Mouse (Mus musculus): ENCODE data around the gene Degs1. TPM values are rescaled to one million over a fixed set of nuclear protein-coding genes. Genes with fewer than 3 reads are reported as not detected.

Gene Degs1
- 29.4 and 33.9 TPM in 2 replicates for polyA plus RNA-seq (2012; rRNA removed)
- polyA plus RNA-seq (2014; fragmentation: Nextera tagmentation; extraction: Ambion mirVana): 72.8 and 75.3 TPM in 2 replicates

GRCm38 (mm10) chr1:182282091-182283075, at the start of gene Degs1:
Degs1 (minus strand) TSS chr1:182282804.
- under 1% methylated on average over 93 of the region's 94 CpGs for WGBS (ENCODE audit: insufficient replicate concordance)

GRCm38 (mm10) chr1:182325919-182326318, 43.3 kb upstream of the Degs1 start:
- H3K36me3 ChIP-seq (replicated peaks; ENCODE audit: control insufficient read depth, insufficient read depth, low read depth): peaks cover 38% of the 10 kb centered on the region
- ATAC-seq (ENCODE audit: insufficient read depth): no peak
- H3K4me1 ChIP-seq (replicated peaks; ENCODE audit: control insufficient read depth in 2 of 2, insufficient read depth in 2 of 2, low read length in 1 of 2): no peaks in the 10 kb centered on the region
- H3K4me2 ChIP-seq (ENCODE audit: low read depth): no peak overlapping the region
- 81% methylated on average over 1 of the region's 1 CpGs for WGBS (ENCODE audit: insufficient replicate concordance)
- H3K9me3 ChIP-seq (ENCODE audit: control insufficient read depth, low read length): no peaks in the 10 kb centered on the region
- no peaks in the 10 kb centered on the region for H3K27me3 ChIP-seq (ENCODE audit: control insufficient read depth, insufficient read depth, low read length)
- no peak for DNase-seq (ENCODE audit: low read depth in 3 of 3, low spot score in 3 of 3)
- no peak overlapping the region for H3K4me3 ChIP-seq (ENCODE audit: insufficient read depth in 1 of 2, low read depth in 2 of 2, low read length in 2 of 2)
- no peak overlapping the region for H3K9ac ChIP-seq (replicated peaks)
- no peak overlapping the region for H3K27ac ChIP-seq
- TF ChIP-seq CTCF (IDR thresholded peaks at IDR 0.05; ENCODE audit: low read depth) (no peak), EP300 (IDR thresholded peaks at IDR 0.05; ENCODE audit: low read depth) (no peak)

More at GRCm38 (mm10) chr1:182282091-182283075, at the start of gene Degs1:
- H3K9ac ChIP-seq (replicated peaks): peak within 1 kb of the TSS; percentile 95
- H3K27ac ChIP-seq: peak within 1 kb of the TSS; percentile 81
- H3K27me3 ChIP-seq (ENCODE audit: control insufficient read depth, insufficient read depth, low read length): no peaks in the 10 kb centered on the region
- H3K9me3 ChIP-seq (ENCODE audit: control insufficient read depth, low read length): no peaks in the 10 kb centered on the region
- H3K36me3 ChIP-seq (replicated peaks; ENCODE audit: control insufficient read depth, insufficient read depth, low read depth): peaks cover 23% of the 10 kb centered on the region
- H3K4me2 ChIP-seq (ENCODE audit: low read depth): peak within 1 kb of the TSS; percentile 91
- peak; percentile 89 for ATAC-seq (ENCODE audit: insufficient read depth)
- H3K4me3 ChIP-seq (ENCODE audit: insufficient read depth in 1 of 2, low read depth in 2 of 2, low read length in 2 of 2): peak within 1 kb of the TSS; percentile 76 to 93
- peaks cover 18 to 24% of the 10 kb centered on the region in 2 experiments for H3K4me1 ChIP-seq (replicated peaks; ENCODE audit: control insufficient read depth in 2 of 2, insufficient read depth in 2 of 2, low read length in 1 of 2)
- peak; percentile 79 to 89 (median 84) for DNase-seq (ENCODE audit: low read depth in 3 of 3, low spot score in 3 of 3)
- TF ChIP-seq EP300 (IDR thresholded peaks at IDR 0.05; ENCODE audit: low read depth) (no peak), CTCF (IDR thresholded peaks at IDR 0.05; ENCODE audit: low read depth) (no peak)

- no peaks in the 10 kb centered on the region for H3K27me3 ChIP-seq (ENCODE audit: control insufficient read depth, insufficient read depth, low read length)
- TF ChIP-seq CTCF (IDR thresholded peaks at IDR 0.05; ENCODE audit: low read depth) (no peak), EP300 (IDR thresholded peaks at IDR 0.05; ENCODE audit: low read depth) (no peak)
- ATAC-seq (ENCODE audit: insufficient read depth) (no peak), DNase-seq (ENCODE audit: low read depth in 3 of 3, low spot score in 3 of 3) (no peak)
- no peak overlapping the region for H3K27ac ChIP-seq
- H3K36me3 ChIP-seq (replicated peaks; ENCODE audit: control insufficient read depth, insufficient read depth, low read depth): peaks cover 40% of the 10 kb centered on the region
- H3K9me3 ChIP-seq (ENCODE audit: control insufficient read depth, low read length): no peaks in the 10 kb centered on the region
- WGBS (ENCODE audit: insufficient replicate concordance): 83% methylated on average over 7 of the region's 7 CpGs
- H3K4me1 ChIP-seq (replicated peaks; ENCODE audit: control insufficient read depth in 2 of 2, insufficient read depth in 2 of 2, low read length in 1 of 2): no peaks in the 10 kb centered on the region
- H3K4me2 ChIP-seq (ENCODE audit: low read depth): no peak overlapping the region
- H3K9ac ChIP-seq (replicated peaks): no peak overlapping the region
- no peak overlapping the region for H3K4me3 ChIP-seq (ENCODE audit: insufficient read depth in 1 of 2, low read depth in 2 of 2, low read length in 2 of 2)
These were observed 41.9 kb upstream of the Degs1 start for GRCm38 (mm10) chr1:182324552-182324951.

GRCm38 (mm10) chr1:182323139-182323538, 40.5 kb upstream of the Degs1 start:
- TF ChIP-seq CTCF (IDR thresholded peaks at IDR 0.05; ENCODE audit: low read depth): no peak
- TF ChIP-seq EP300 (IDR thresholded peaks at IDR 0.05; ENCODE audit: low read depth): no peak
- Histone ChIP-seq H3K4me3 (ENCODE audit: insufficient read depth in 1 of 2, low read depth in 2 of 2, low read length in 2 of 2) (no peak overlapping the region), H3K27me3 (ENCODE audit: control insufficient read depth, insufficient read depth, low read length) (no peaks in the 10 kb centered on the region), H3K4me1 (replicated peaks; ENCODE audit: control insufficient read depth in 2 of 2, insufficient read depth in 2 of 2, low read length in 1 of 2) (no peaks in the 10 kb centered on the region), H3K36me3 (replicated peaks; ENCODE audit: control insufficient read depth, insufficient read depth, low read depth) (peaks cover 46% of the 10 kb centered on the region), H3K9ac (replicated peaks) (no peak overlapping the region), H3K27ac (no peak overlapping the region), H3K4me2 (ENCODE audit: low read depth) (no peak overlapping the region), H3K9me3 (ENCODE audit: control insufficient read depth, low read length) (no peaks in the 10 kb centered on the region)
- ATAC-seq (ENCODE audit: insufficient read depth) (no peak), DNase-seq (ENCODE audit: low read depth in 3 of 3, low spot score in 3 of 3) (no peak)
- 87% methylated on average over 3 of the region's 3 CpGs for WGBS (ENCODE audit: insufficient replicate concordance)

- Histone ChIP-seq H3K9ac (replicated peaks) (no peak overlapping the region), H3K36me3 (replicated peaks; ENCODE audit: control insufficient read depth, insufficient read depth, low read depth) (peaks cover 34% of the 10 kb centered on the region), H3K27ac (no peak overlapping the region), H3K9me3 (ENCODE audit: control insufficient read depth, low read length) (peaks cover 3% of the 10 kb centered on the region), H3K4me3 (ENCODE audit: insufficient read depth in 1 of 2, low read depth in 2 of 2, low read length in 2 of 2) (no peak overlapping the region), H3K4me1 (replicated peaks; ENCODE audit: control insufficient read depth in 2 of 2, insufficient read depth in 2 of 2, low read length in 1 of 2) (no peaks in the 10 kb centered on the region), H3K4me2 (ENCODE audit: low read depth) (no peak overlapping the region), H3K27me3 (ENCODE audit: control insufficient read depth, insufficient read depth, low read length) (no peaks in the 10 kb centered on the region)
- WGBS (ENCODE audit: insufficient replicate concordance): 87% methylated on average over 5 of the region's 5 CpGs
- no peak for DNase-seq (ENCODE audit: low read depth in 3 of 3, low spot score in 3 of 3)
- no peak for ATAC-seq (ENCODE audit: insufficient read depth)
- TF ChIP-seq CTCF (IDR thresholded peaks at IDR 0.05; ENCODE audit: low read depth) (no peak), EP300 (IDR thresholded peaks at IDR 0.05; ENCODE audit: low read depth) (no peak)
These were observed 31.6 kb upstream of the Degs1 start for GRCm38 (mm10) chr1:182314201-182314600.
